Mouse (Mus musculus): Measurements from ENCODE around the gene 4931414P19Rik. TPM values are rescaled to one million over a fixed set of nuclear protein-coding genes. Genes with fewer than 3 reads are reported as not detected.

Gene 4931414P19Rik
- polyA plus RNA-seq, 1 experiment from 2014 or later, result 6.1 TPM

DNA sequence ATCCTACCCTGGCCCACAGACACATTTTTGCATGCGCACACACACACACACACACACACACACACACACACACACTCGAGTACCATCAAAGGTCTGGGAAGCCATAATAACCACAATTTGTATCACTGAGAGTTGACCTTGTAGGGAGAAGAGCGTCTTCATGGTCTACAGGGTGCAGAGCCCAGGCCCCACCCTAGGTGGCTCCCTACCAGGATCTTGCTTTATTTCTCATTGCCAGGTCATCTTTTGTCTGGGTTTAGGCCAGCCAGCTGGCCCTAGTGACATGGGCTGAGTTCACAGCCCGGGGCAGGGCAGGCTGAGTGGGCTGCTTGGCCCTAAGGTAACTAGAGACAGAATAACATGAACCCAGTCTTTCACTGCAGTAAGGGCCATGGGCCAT lies 28.4 kb upstream of the 4931414P19Rik start:
- WGBS, result 88% methylated on average over 4 of the region's 4 CpGs
- H3K4me1 ChIP-seq (ENCODE audit: control insufficient read depth, insufficient read depth, low read length), result peaks cover 2% of the 10 kb centered on the region
- H3K36me3 ChIP-seq (ENCODE audit: control insufficient read depth, insufficient read depth, low read length), result peaks cover 84% of the 10 kb centered on the region

GRCm38 (mm10) chr14:54632252-54632651 lies 26.5 kb upstream of the 4931414P19Rik start:
- H3K27me3 ChIP-seq (ENCODE audit: control insufficient read depth, insufficient read depth, low read length), result no peaks in the 10 kb centered on the region
- 92% methylated on average over 36 of the region's 37 CpGs for WGBS
- no peak overlapping the region for H3K27ac ChIP-seq (replicated peaks; ENCODE audit: low read depth, low read length)
- peaks cover 65% of the 10 kb centered on the region for H3K36me3 ChIP-seq (ENCODE audit: control insufficient read depth, insufficient read depth, low read length)
- no peak overlapping the region for H3K4me2 ChIP-seq (ENCODE audit: low read length)
- DNase-seq (no peak), ATAC-seq (ENCODE audit: low FRiP score, low TSS enrichment) (no peak)
- no peaks in the 10 kb centered on the region for H3K4me1 ChIP-seq (ENCODE audit: control insufficient read depth, insufficient read depth, low read length)
- no peak overlapping the region for H3K4me3 ChIP-seq (replicated peaks; ENCODE audit: low read depth, low read length)
- no peaks in the 10 kb centered on the region for H3K9me3 ChIP-seq (ENCODE audit: control insufficient read depth, low read length)
- H3K9ac ChIP-seq (replicated peaks; ENCODE audit: low read length), result no peak overlapping the region

More for the DNA sequence above, 28.4 kb upstream of the 4931414P19Rik start:
- no peak overlapping the region for H3K4me2 ChIP-seq (ENCODE audit: low read length)
- no peaks in the 10 kb centered on the region for H3K9me3 ChIP-seq (ENCODE audit: control insufficient read depth, low read length)
- H3K27me3 ChIP-seq (ENCODE audit: control insufficient read depth, insufficient read depth, low read length), result no peaks in the 10 kb centered on the region
- H3K9ac ChIP-seq (replicated peaks; ENCODE audit: low read length), result no peak overlapping the region
- ATAC-seq (ENCODE audit: low FRiP score, low TSS enrichment) (no peak), DNase-seq (no peak)
- H3K27ac ChIP-seq (replicated peaks; ENCODE audit: low read depth, low read length), result no peak overlapping the region
- H3K4me3 ChIP-seq (replicated peaks; ENCODE audit: low read depth, low read length), result no peak overlapping the region

- ATAC-seq (ENCODE audit: low FRiP score, low TSS enrichment), result 0 out of 2 replicates have a peak, but pooled peaks have one; percentile 31
- 67% methylated on average over 4 of the region's 4 CpGs for WGBS
- Histone ChIP-seq H3K9me3 (ENCODE audit: control insufficient read depth, low read length) (no peaks in the 10 kb centered on the region), H3K4me1 (ENCODE audit: control insufficient read depth, insufficient read depth, low read length) (no peaks in the 10 kb centered on the region), H3K4me3 (replicated peaks; ENCODE audit: low read depth, low read length) (no peak overlapping the region), H3K27me3 (ENCODE audit: control insufficient read depth, insufficient read depth, low read length) (no peaks in the 10 kb centered on the region), H3K36me3 (ENCODE audit: control insufficient read depth, insufficient read depth, low read length) (peaks cover 55% of the 10 kb centered on the region), H3K27ac (replicated peaks; ENCODE audit: low read depth, low read length) (0 out of 2 replicates have a peak overlapping the region, but pooled peaks have one; percentile 63), H3K4me2 (ENCODE audit: low read length) (no peak overlapping the region), H3K9ac (replicated peaks; ENCODE audit: low read length) (no peak overlapping the region)
- DNase-seq, result no peak
Observed at GRCm38 (mm10) chr14:54631240-54631599, 25.4 kb upstream of the 4931414P19Rik start.

DNA sequence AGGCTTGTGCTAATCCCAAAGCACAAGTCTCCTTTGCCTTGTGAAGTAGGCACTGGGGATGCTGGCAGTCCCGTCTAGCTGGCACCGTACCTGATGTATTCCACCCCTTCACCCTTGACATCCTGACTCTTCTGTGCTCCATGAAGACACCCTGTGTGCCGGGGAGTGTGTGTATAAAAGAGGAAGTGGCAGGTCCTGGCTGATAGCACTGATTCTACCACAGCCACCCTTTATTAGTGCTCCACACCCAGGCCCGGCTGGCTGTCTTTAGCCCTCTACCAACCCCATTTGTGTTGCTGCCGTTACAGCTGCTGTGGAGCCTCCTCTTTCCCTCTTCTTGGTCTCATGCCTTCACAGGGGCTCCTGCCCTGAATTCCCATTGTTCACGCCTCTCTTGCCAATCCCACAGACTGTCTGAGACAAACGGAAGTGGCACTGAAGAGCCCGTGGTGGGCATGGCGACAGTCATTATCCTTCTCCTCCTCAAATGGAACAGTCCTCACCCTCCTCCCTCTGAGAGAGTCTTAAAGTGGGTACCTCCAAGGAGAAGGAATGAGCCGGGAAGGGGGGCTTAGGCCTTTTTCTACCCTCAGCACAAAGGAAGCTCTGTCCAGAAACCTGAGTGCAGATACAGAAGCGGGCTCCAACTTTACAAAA lies 24.9 kb upstream of the 4931414P19Rik start:
- Histone ChIP-seq H3K9ac (replicated peaks; ENCODE audit: low read length) (no peak overlapping the region; the same call in 1 of the 2 replicates), H3K27me3 (ENCODE audit: control insufficient read depth, insufficient read depth, low read length) (no peaks in the 10 kb centered on the region), H3K27ac (replicated peaks; ENCODE audit: low read depth, low read length) (peak overlapping the region; percentile 63), H3K36me3 (ENCODE audit: control insufficient read depth, insufficient read depth, low read length) (peaks cover 50% of the 10 kb centered on the region), H3K9me3 (ENCODE audit: control insufficient read depth, low read length) (no peaks in the 10 kb centered on the region), H3K4me3 (replicated peaks; ENCODE audit: low read depth, low read length) (no peak overlapping the region), H3K4me1 (ENCODE audit: control insufficient read depth, insufficient read depth, low read length) (no peaks in the 10 kb centered on the region), H3K4me2 (ENCODE audit: low read length) (no peak overlapping the region)
- 71% methylated on average over 11 of the region's 11 CpGs for WGBS
- DNase-seq (no peak), ATAC-seq (ENCODE audit: low FRiP score, low TSS enrichment) (0 out of 2 replicates have a peak, but pooled peaks have one; percentile 6)

DNA sequence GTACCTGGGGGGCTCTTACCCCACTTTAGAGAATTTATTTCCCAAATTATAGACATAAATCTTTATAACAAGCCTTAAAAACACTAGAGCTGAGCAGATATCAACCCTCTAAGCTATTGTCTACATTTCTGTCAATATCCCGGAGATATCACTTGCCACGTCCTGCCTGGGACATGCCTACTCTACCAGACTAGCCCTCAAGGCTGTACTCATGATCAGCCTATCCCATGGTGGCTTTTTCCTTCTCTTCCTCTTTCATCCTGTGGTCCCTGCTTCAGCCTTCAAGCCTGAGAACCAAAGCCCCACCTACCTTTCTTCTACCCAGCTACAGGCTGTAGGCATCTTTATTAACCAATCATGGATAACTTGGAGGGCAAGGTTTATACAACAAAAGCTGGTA lies 24.0 kb upstream of the 4931414P19Rik start:
- H3K36me3 ChIP-seq (ENCODE audit: control insufficient read depth, insufficient read depth, low read length), result peaks cover 48% of the 10 kb centered on the region
- H3K4me1 ChIP-seq (ENCODE audit: control insufficient read depth, insufficient read depth, low read length), result no peaks in the 10 kb centered on the region
- 94% methylated on average over 2 of the region's 2 CpGs for WGBS
- no peaks in the 10 kb centered on the region for H3K27me3 ChIP-seq (ENCODE audit: control insufficient read depth, insufficient read depth, low read length)
- ATAC-seq (ENCODE audit: low FRiP score, low TSS enrichment) (no peak), DNase-seq (no peak)
- no peak overlapping the region for H3K4me2 ChIP-seq (ENCODE audit: low read length)
- H3K9me3 ChIP-seq (ENCODE audit: control insufficient read depth, low read length), result no peaks in the 10 kb centered on the region
- H3K9ac ChIP-seq (replicated peaks; ENCODE audit: low read length), result no peak overlapping the region
- no peak overlapping the region for H3K27ac ChIP-seq (replicated peaks; ENCODE audit: low read depth, low read length)
- H3K4me3 ChIP-seq (replicated peaks; ENCODE audit: low read depth, low read length), result no peak overlapping the region

- Histone ChIP-seq H3K36me3 (ENCODE audit: control insufficient read depth, insufficient read depth, low read length) (peaks cover 34% of the 10 kb centered on the region), H3K9me3 (ENCODE audit: control insufficient read depth, low read length) (no peaks in the 10 kb centered on the region), H3K4me2 (ENCODE audit: low read length) (no peak overlapping the region), H3K4me1 (ENCODE audit: control insufficient read depth, insufficient read depth, low read length) (no peaks in the 10 kb centered on the region), H3K4me3 (replicated peaks; ENCODE audit: low read depth, low read length) (no peak overlapping the region), H3K9ac (replicated peaks; ENCODE audit: low read length) (no peak overlapping the region), H3K27me3 (ENCODE audit: control insufficient read depth, insufficient read depth, low read length) (no peaks in the 10 kb centered on the region), H3K27ac (replicated peaks; ENCODE audit: low read depth, low read length) (no peak overlapping the region)
- ATAC-seq (ENCODE audit: low FRiP score, low TSS enrichment), result no peak
- DNase-seq, result no peak
- whole genome bisulfite sequencing, result 78% methylated on average over 5 of the region's 5 CpGs
Observed at GRCm38 (mm10) chr14:54628103-54628502, 22.3 kb upstream of the 4931414P19Rik start.

DNA sequence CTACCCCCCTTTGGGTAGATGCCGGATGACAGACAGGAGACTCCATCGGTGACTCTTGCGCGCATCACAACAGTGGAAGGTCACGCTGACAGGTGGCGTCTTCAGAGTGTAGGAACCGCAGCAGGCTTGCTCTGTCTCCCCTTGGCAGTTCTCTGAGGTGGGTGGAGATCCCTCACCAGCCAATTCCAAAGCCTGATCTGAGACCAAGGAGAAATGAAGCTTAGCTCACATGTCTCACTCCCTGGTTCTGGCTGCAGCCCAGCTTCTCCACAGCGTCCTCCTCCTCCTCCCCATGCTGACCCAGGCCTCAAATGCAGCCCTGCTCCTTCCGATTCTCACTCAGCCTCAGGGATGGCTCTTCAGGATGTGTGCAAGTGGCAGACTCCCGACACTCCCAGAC lies 19.2 kb upstream of the 4931414P19Rik start:
- no peak overlapping the region for H3K9ac ChIP-seq (replicated peaks; ENCODE audit: low read length)
- 74% methylated on average over 10 of the region's 10 CpGs for WGBS

DNA sequence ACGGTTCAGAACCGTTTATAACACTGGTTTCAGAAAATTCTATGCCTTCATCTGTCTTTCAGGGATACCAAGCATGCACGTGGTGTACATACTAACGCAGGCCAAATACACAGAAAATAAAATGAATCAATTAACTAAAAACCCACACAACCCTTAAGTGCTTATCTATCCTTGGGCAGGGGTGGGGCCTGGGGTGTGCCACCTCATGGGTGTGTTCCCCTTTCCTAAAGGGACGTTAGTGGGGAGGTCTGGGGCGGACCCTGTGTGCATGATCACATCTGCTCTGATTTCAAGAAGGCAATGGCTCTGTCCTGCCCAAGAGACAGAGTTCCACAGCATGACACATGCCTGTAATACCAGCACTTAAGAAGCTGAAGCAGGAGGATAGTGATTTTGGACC lies 17.5 kb upstream of the 4931414P19Rik start:
- Histone ChIP-seq H3K9me3 (ENCODE audit: control insufficient read depth, low read length) (no peaks in the 10 kb centered on the region), H3K9ac (replicated peaks; ENCODE audit: low read length) (no peak overlapping the region), H3K27me3 (ENCODE audit: control insufficient read depth, insufficient read depth, low read length) (no peaks in the 10 kb centered on the region), H3K4me2 (ENCODE audit: low read length) (no peak overlapping the region), H3K4me1 (ENCODE audit: control insufficient read depth, insufficient read depth, low read length) (no peaks in the 10 kb centered on the region), H3K27ac (replicated peaks; ENCODE audit: low read depth, low read length) (no peak overlapping the region), H3K4me3 (replicated peaks; ENCODE audit: low read depth, low read length) (no peak overlapping the region), H3K36me3 (ENCODE audit: control insufficient read depth, insufficient read depth, low read length) (no peaks in the 10 kb centered on the region)
- DNase-seq (no peak), ATAC-seq (ENCODE audit: low FRiP score, low TSS enrichment) (no peak)
- WGBS, result 91% methylated on average over 6 of the region's 6 CpGs

More for the DNA sequence above, 19.2 kb upstream of the 4931414P19Rik start:
- peaks cover 3% of the 10 kb centered on the region; the same call in 1 of the 2 replicates for H3K36me3 ChIP-seq (ENCODE audit: control insufficient read depth, insufficient read depth, low read length)
- H3K27ac ChIP-seq (replicated peaks; ENCODE audit: low read depth, low read length), result no peak overlapping the region
- no peak overlapping the region for H3K4me2 ChIP-seq (ENCODE audit: low read length)
- H3K4me3 ChIP-seq (replicated peaks; ENCODE audit: low read depth, low read length), result no peak overlapping the region
- H3K9me3 ChIP-seq (ENCODE audit: control insufficient read depth, low read length), result no peaks in the 10 kb centered on the region
- H3K27me3 ChIP-seq (ENCODE audit: control insufficient read depth, insufficient read depth, low read length), result no peaks in the 10 kb centered on the region
- no peaks in the 10 kb centered on the region for H3K4me1 ChIP-seq (ENCODE audit: control insufficient read depth, insufficient read depth, low read length)
- DNase-seq (no peak), ATAC-seq (ENCODE audit: low FRiP score, low TSS enrichment) (no peak)

DNA sequence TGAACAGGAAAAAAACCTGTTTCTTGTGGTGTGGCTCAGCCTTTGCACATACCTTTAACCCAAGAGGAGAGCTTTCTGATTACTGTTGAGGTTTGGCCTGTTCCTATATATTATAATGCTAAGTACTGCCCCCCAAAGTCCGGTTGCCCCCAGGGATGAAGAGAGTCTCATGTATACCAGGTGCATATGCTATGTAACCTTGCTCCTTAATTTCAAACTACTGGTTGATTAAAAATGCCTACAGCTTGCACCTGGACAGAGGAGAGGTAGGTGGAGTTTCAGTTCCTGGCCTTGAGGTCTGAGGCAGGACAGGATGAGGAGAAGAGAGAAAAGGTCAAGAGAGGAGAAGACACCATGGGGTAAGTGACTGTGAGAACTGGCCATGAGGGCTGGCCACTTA lies 15.3 kb upstream of the 4931414P19Rik start, which contains the start of gene Psmb11:
Gene Psmb11 (plus strand): TSS at position 301 of the 400 bp plus-strand sequence.
- Histone ChIP-seq H3K4me3 (replicated peaks; ENCODE audit: low read depth, low read length) (no peak within 1 kb of the TSS), H3K4me1 (ENCODE audit: control insufficient read depth, insufficient read depth, low read length) (peaks cover 12% of the 10 kb centered on the region; the same call in 1 of the 2 replicates), H3K9me3 (ENCODE audit: control insufficient read depth, low read length) (no peaks in the 10 kb centered on the region), H3K4me2 (ENCODE audit: low read length) (no peak within 1 kb of the TSS), H3K36me3 (ENCODE audit: control insufficient read depth, insufficient read depth, low read length) (no peaks in the 10 kb centered on the region; the same call in 1 of the 2 replicates), H3K27me3 (ENCODE audit: control insufficient read depth, insufficient read depth, low read length) (no peaks in the 10 kb centered on the region), H3K27ac (replicated peaks; ENCODE audit: low read depth, low read length) (no peak within 1 kb of the TSS), H3K9ac (replicated peaks; ENCODE audit: low read length) (no peak within 1 kb of the TSS)
- DNase-seq (no peak), ATAC-seq (ENCODE audit: low FRiP score, low TSS enrichment) (no peak)
- WGBS, result 90% methylated on average over 1 of the region's 1 CpGs
